Mouse (Mus musculus) regulatory T cell (primary cell): ENCODE data around the gene Ifi214.
"Not testable (repeated sequence)": the region's sequence is repeated elsewhere in the genome, so short reads cannot be mapped to it uniquely, and the experiment has no call there.

ENCODE experiments used
- in situ Hi-C: fragments of 300-600 bp; cut with MboI, MseI; formaldehyde crosslinking; loops from one replicate; pipeline ENCODE4 v1.15.1; 2025; ENCODE audit warnings: high pct_unique_total_duplicates

The Ifi214 gene

GRCm38 (mm10) chr1:173535791-173536190 lies at the start of gene Ifi214:
TSS of gene Ifi214 (minus strand) at chr1:173535957.
- in situ Hi-C loops: not testable (repeated sequence)

- in situ Hi-C loops: no loop called here
Observed at GRCm38 (mm10) chr1:173579921-173580585, 44.3 kb upstream of the Ifi214 start.

- in situ Hi-C loops: no loop called here
Observed at GRCm38 (mm10) chr1:173579079-173579478, 43.3 kb upstream of the Ifi214 start.

DNA sequence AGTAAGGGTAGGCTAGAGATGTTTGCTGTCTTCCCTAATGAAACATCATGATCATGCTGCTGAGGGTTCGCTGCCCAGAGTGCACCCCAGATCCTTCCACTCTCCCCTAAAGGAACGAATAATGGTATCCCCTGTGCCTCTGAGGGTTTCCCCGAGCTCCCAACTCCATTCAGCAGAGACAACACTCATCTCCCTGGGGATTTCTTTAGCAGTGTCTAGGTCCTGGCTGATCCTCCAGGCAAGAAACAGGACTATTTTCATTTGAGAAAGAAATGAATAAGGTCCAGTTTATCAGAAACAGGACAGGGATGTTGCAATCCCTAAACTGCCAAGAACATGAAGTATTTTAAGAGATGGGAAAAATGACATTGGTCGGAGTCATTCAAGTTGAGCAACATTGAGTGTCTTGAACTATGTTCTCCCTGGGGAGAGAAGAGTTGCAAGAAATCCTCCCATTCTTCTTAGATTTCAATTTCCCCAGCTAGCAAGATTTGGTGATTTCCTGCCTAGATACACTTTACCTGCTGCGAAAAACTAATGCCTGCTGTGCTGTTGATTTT lies 14.8 kb upstream of the Ifi214 start:
- in situ Hi-C loops: not testable (repeated sequence)

DNA sequence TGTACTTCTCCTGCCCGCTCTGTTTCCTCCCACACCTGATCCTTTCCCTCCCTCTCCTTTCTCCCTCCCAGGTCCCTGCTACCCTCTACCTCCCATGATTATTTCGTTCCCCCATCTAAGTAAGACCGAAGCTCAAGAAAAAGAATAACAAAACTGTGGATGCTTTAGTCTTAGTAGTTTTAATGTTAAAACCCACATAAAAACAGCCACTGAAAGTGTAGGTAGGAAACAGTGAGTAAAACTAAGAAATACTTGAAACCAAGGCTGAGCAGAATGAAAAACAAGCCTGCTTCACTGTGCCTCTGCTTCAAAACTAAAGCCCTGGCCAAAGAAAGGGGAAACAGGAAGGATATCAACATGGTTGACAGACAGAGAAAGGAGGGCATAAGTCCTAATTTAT lies 13.0 kb upstream of the Ifi214 start:
- in situ Hi-C loops: not testable (repeated sequence)

GRCm38 (mm10) chr1:173521452-173521851 lies 14.3 kb downstream of the Ifi214 start:
- in situ Hi-C loops: no loop called here

DNA sequence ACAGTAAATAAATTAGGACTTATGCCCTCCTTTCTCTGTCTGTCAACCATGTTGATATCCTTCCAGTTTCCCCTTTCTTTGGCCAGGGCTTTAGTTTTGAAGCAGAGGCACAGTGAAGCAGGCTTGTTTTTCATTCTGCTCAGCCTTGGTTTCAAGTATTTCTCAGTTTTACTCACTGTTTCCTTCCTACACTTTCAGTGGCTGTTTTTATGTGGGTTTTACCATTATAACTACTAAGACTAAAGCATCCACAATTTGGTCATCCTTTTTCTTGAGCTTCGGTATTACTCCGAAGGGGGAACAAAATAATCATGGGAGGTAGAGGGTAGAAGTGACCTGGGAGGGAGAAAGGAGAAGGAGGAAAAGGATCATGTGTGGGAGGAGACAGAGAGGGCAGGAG lies 25.2 kb downstream of the Ifi214 start:
- in situ Hi-C loops: loop anchor here (10.0 kb wide), 1 partner anchor 114 kb away; no protein-coding TSS in a partner anchor

- in situ Hi-C loops: not testable (repeated sequence)
Observed at GRCm38 (mm10) chr1:173491483-173491882, 44.3 kb downstream of the Ifi214 start.

DNA sequence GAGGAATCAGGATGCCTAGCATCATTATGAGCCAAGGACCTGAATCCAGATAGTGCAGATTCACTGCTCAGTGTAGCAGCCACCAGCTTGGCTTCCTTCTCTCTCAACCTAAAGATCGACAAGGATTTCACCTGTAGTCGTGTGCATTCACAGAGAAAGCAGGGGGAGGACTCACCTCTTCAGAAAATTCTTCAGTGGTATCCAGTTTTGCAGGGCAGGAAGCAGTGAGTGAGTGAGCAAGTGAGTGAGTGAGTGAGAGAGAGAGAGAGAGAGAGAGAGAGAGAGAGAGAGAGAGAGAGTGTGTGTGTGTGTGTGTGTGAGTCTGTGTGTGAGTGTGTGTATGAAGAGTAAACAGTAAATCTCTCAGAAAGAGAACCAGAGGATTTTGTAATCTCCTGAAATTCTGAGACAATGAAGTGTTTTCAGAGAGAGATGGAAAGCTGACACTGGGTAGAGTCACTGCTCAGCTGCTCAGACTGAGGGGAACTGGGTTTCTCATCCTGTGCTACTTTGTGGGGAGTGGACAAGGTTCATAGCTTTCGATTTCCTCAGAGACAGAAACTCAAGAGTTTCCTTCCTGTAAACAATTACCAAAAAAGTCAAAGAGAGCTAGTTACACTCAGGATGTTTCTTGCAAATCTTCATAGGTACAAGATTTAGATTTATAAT lies 44.8 kb downstream of the Ifi214 start, which contains the start of gene Ifi206:
Gene Ifi206, minus strand, starts transcription at position 230 of the 669 bp plus-strand sequence.
- in situ Hi-C loops: not testable (repeated sequence)

- in situ Hi-C loops: not testable (repeated sequence)
Observed at GRCm38 (mm10) chr1:173481182-173481574, 54.6 kb downstream of the Ifi214 start.

GRCm38 (mm10) chr1:173480399-173481181 lies 55.2 kb downstream of the Ifi214 start:
- in situ Hi-C loops: not testable (repeated sequence)
